Mouse (Mus musculus): ENCODE data around the gene Akain1. TPM values are rescaled to one million over a fixed set of nuclear protein-coding genes. Genes with fewer than 3 reads are reported as not detected.

The Akain1 gene
- total and polyA plus RNA-seq, 2 experiments from 2014 or later = 0.10 to 0.65 TPM

DNA sequence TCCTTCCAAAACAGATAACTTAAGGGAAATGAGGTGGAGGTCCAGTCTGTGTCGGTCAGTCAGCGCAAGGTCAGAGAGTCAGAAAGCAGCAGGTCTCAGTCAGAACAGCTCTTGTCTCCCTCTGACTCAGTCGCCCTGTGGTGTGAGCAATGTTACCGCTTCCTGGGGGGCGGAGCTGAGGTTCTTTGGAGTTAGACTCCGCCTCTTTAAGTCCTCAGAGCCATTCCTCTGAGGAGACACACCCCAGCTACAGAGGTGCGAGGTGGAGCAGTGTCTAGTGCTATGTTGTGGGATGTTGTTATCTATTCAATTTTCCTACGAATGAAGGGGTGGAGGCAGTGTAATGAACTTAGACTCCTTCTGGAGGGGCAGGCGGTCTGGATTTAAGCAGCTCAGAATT is 1.9 kb downstream of the Akain1 start:
- Histone ChIP-seq H3K27me3 (ENCODE audit: insufficient read depth, low read length) (peaks cover 36% of the 10 kb centered on the region), H3K4me1 (ENCODE audit: insufficient read depth) (no peaks in the 10 kb centered on the region), H3K9ac (no peak overlapping the region), H3K36me3 (ENCODE audit: insufficient read depth) (no peaks in the 10 kb centered on the region), H3K9me3 (ENCODE audit: low read length) (no peaks in the 10 kb centered on the region), H3K27ac (ENCODE audit: low read depth, low read length) (no peak overlapping the region), H3K4me3 (ENCODE audit: low read depth, low read length) (no peak overlapping the region), H3K4me2 (ENCODE audit: low read depth) (no peak overlapping the region)
- TF ChIP-seq CTCF (IDR thresholded peaks at IDR 0.05; ENCODE audit: low read depth) = no peak
- DNase-seq (no peak), ATAC-seq (no peak)
- WGBS = 17% methylated on average over 9 of the region's 9 CpGs

DNA sequence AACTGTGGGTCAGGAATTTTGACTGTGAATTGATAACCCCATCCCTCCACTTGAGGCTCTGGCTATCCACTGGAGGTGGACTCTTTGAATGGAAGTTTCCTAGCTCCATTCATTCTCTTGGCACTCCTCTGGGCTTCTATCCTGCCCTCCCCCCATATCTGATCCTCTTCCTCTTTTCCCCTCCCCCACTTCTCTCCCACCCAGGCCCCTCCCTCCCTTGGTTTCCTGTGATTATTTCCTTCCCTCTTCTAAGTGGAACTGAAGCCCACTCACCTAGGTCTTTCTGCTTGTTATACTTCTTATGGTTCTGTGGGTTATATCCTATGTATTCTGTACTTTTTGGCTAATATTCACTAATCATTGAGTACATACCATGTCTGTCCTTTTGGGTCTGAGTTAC is 9.6 kb downstream of the Akain1 start:
- no peak for TF ChIP-seq CTCF (IDR thresholded peaks at IDR 0.05; ENCODE audit: low read depth)
- Histone ChIP-seq H3K9ac (no peak overlapping the region), H3K4me2 (ENCODE audit: low read depth) (no peak overlapping the region), H3K27ac (ENCODE audit: low read depth, low read length) (no peak overlapping the region), H3K9me3 (ENCODE audit: low read length) (no peaks in the 10 kb centered on the region), H3K4me3 (ENCODE audit: low read depth, low read length) (no peak overlapping the region), H3K27me3 (ENCODE audit: insufficient read depth, low read length) (no peaks in the 10 kb centered on the region), H3K4me1 (ENCODE audit: insufficient read depth) (no peaks in the 10 kb centered on the region), H3K36me3 (ENCODE audit: insufficient read depth) (no peaks in the 10 kb centered on the region)
- DNase-seq (no peak), ATAC-seq (no peak)

DNA sequence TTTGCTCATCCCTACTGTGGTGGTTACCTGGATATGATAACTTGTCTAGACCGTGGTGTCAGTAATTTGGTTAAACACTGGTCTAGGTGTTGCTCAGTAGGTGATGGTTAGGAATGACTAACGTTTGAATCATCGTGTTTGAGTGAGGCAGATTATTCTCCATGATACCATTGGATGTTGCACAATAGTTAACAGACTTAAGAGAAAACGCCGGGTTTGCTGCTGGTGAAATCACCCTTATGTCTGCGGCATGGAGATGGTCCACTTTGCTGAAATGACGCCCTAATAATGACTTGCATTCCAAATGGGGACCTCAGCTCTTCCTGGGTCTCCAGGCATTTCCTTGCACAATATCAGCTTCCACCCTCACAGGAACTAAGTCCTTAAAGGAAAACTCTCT is 22.6 kb downstream of the Akain1 start:
- no peaks in the 10 kb centered on the region for H3K9me3 ChIP-seq (ENCODE audit: low read length)
- H3K27ac ChIP-seq (ENCODE audit: low read depth, low read length) = no peak overlapping the region
- no peak overlapping the region for H3K4me2 ChIP-seq (ENCODE audit: low read depth)
- H3K4me3 ChIP-seq (ENCODE audit: low read depth, low read length) = no peak overlapping the region
- no peaks in the 10 kb centered on the region for H3K27me3 ChIP-seq (ENCODE audit: insufficient read depth, low read length)
- no peaks in the 10 kb centered on the region for H3K4me1 ChIP-seq (ENCODE audit: insufficient read depth)
- WGBS = 89% methylated on average over 7 of the region's 7 CpGs
- DNase-seq (no peak), ATAC-seq (no peak)
- H3K36me3 ChIP-seq (ENCODE audit: insufficient read depth) = no peaks in the 10 kb centered on the region
- no peak overlapping the region for H3K9ac ChIP-seq
- TF ChIP-seq CTCF (IDR thresholded peaks at IDR 0.05; ENCODE audit: low read depth) = no peak

DNA sequence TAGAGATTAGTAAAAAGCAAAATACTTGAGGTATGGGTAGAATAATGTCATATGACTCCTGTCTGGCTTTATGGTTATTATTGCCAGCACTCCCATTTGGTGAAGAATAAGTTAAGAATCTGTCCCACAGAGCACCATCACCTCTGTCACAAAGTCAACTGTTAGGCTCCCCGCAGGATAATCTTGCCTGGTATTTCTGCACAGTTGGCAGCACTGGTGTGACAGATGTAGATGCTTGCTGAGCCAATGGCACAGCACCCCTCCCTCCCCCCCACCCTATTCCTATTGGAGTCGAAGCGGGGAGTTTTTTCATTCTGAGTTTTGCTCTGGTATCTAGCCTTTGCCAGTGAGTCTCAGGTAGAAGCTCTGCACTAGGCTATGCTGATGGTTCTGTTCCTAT is 23.9 kb downstream of the Akain1 start:
- no peaks in the 10 kb centered on the region for H3K36me3 ChIP-seq (ENCODE audit: insufficient read depth)
- no peak overlapping the region for H3K4me3 ChIP-seq (ENCODE audit: low read depth, low read length)
- no peak overlapping the region for H3K9ac ChIP-seq
- no peak for TF ChIP-seq CTCF (IDR thresholded peaks at IDR 0.05; ENCODE audit: low read depth)
- no peaks in the 10 kb centered on the region for H3K9me3 ChIP-seq (ENCODE audit: low read length)
- 48% methylated on average over 3 of the region's 3 CpGs for WGBS
- H3K4me2 ChIP-seq (ENCODE audit: low read depth) = no peak overlapping the region
- no peaks in the 10 kb centered on the region for H3K27me3 ChIP-seq (ENCODE audit: insufficient read depth, low read length)
- H3K27ac ChIP-seq (ENCODE audit: low read depth, low read length) = no peak overlapping the region
- no peaks in the 10 kb centered on the region for H3K4me1 ChIP-seq (ENCODE audit: insufficient read depth)
- DNase-seq (peak; percentile 32), ATAC-seq (peak; percentile 27; the same call in 1 of the 2 replicates)

DNA sequence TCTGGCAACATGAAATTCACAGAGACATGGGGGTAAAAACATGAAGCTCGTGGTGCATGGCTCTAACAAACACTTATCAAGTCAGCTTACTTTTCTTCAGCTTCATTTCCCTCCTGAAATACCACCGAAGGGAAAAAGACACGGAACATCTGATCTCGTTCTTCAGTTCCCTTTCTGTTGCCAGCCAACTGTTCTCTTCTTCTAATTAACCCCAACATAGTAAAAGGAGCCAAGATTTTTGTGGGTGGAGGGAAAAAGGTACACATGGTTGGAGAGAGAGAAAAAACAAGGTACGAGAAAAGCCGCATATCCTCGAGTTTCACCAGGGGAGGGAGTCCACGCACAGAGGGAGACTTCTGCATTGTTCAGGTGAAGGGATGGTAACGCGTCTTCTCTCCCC is 32.0 kb downstream of the Akain1 start:
- DNase-seq = peak; percentile 48
- H3K4me3 ChIP-seq (ENCODE audit: low read depth, low read length) = no peak overlapping the region
- no peak overlapping the region for H3K9ac ChIP-seq
- 27% methylated on average over 10 of the region's 10 CpGs for WGBS
- no peak overlapping the region for H3K27ac ChIP-seq (ENCODE audit: low read depth, low read length)
- no peak for TF ChIP-seq CTCF (IDR thresholded peaks at IDR 0.05; ENCODE audit: low read depth)
- no peak overlapping the region for H3K4me2 ChIP-seq (ENCODE audit: low read depth)
- H3K27me3 ChIP-seq (ENCODE audit: insufficient read depth, low read length) = no peaks in the 10 kb centered on the region; the same call in 1 of the 2 replicates
- H3K36me3 ChIP-seq (ENCODE audit: insufficient read depth) = no peaks in the 10 kb centered on the region
- peaks cover 4% of the 10 kb centered on the region; the same call in 1 of the 2 replicates for H3K4me1 ChIP-seq (ENCODE audit: insufficient read depth)
- no peaks in the 10 kb centered on the region for H3K9me3 ChIP-seq (ENCODE audit: low read length)
- ATAC-seq = no peak

DNA sequence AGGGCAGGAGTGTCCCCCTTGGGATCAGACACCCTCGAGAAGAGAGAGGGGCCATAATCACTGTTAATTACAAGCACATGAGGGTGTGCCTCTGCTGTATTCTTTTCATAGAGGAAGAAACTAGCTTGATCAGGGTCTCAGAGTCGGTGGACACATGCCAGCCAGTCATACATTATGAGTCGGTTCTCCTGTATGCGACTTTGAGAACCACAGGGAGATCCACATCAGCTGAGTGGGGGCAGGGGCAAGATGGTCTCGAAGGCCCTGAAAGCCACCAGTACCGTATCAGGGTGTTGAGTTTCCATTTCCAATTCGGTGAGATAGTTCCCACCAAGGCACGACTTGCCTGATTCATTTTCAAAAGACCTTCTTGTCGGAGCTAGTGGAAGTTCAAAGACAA is 33.3 kb downstream of the Akain1 start:
- no peaks in the 10 kb centered on the region for H3K9me3 ChIP-seq (ENCODE audit: low read length)
- ATAC-seq = no peak
- no peaks in the 10 kb centered on the region; the same call in 1 of the 2 replicates for H3K27me3 ChIP-seq (ENCODE audit: insufficient read depth, low read length)
- WGBS = 70% methylated on average over 9 of the region's 9 CpGs
- H3K36me3 ChIP-seq (ENCODE audit: insufficient read depth) = no peaks in the 10 kb centered on the region
- H3K4me3 ChIP-seq (ENCODE audit: low read depth, low read length) = no peak overlapping the region
- TF ChIP-seq CTCF (IDR thresholded peaks at IDR 0.05; ENCODE audit: low read depth) = no peak
- no peak overlapping the region for H3K27ac ChIP-seq (ENCODE audit: low read depth, low read length)
- DNase-seq = no peak
- no peak overlapping the region for H3K9ac ChIP-seq
- H3K4me2 ChIP-seq (ENCODE audit: low read depth) = no peak overlapping the region
- H3K4me1 ChIP-seq (ENCODE audit: insufficient read depth) = peaks cover 4% of the 10 kb centered on the region; the same call in 1 of the 2 replicates

DNA sequence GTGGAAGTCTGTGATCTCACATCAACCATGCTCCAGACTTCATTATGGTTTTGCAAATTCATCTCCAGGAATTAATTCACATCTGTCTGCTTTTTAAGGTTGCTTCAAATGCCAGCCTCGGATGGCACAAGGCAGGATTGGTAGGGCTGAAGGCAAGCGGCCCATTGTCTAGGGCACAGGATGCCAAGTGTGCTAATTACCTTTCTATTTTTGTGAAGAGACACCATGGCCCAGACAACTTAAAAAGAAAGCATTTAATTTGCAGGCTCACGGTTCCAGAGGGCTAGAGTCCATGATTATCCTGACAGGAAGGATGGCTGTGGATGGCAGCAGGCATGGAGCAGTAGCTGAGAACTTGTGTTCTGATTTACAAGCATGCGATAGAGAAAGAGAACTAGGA is 35.0 kb downstream of the Akain1 start:
- no peaks in the 10 kb centered on the region for H3K36me3 ChIP-seq (ENCODE audit: insufficient read depth)
- ATAC-seq (peak; percentile 62), DNase-seq (peak; percentile 48)
- peaks cover 4% of the 10 kb centered on the region; the same call in 1 of the 2 replicates for H3K4me1 ChIP-seq (ENCODE audit: insufficient read depth)
- no peaks in the 10 kb centered on the region; the same call in 1 of the 2 replicates for H3K27me3 ChIP-seq (ENCODE audit: insufficient read depth, low read length)
- no peak overlapping the region for H3K27ac ChIP-seq (ENCODE audit: low read depth, low read length)
- WGBS = 42% methylated on average over 4 of the region's 4 CpGs
- TF ChIP-seq CTCF (IDR thresholded peaks at IDR 0.05; ENCODE audit: low read depth) = no peak
- no peak overlapping the region for H3K4me3 ChIP-seq (ENCODE audit: low read depth, low read length)
- no peak overlapping the region for H3K4me2 ChIP-seq (ENCODE audit: low read depth)
- no peak overlapping the region for H3K9ac ChIP-seq
- H3K9me3 ChIP-seq (ENCODE audit: low read length) = no peaks in the 10 kb centered on the region

Data from forebrain, postnatal 0 days (tissue).